Mouse (Mus musculus): ENCODE data around the gene Negr1.

The Negr1 gene

DNA sequence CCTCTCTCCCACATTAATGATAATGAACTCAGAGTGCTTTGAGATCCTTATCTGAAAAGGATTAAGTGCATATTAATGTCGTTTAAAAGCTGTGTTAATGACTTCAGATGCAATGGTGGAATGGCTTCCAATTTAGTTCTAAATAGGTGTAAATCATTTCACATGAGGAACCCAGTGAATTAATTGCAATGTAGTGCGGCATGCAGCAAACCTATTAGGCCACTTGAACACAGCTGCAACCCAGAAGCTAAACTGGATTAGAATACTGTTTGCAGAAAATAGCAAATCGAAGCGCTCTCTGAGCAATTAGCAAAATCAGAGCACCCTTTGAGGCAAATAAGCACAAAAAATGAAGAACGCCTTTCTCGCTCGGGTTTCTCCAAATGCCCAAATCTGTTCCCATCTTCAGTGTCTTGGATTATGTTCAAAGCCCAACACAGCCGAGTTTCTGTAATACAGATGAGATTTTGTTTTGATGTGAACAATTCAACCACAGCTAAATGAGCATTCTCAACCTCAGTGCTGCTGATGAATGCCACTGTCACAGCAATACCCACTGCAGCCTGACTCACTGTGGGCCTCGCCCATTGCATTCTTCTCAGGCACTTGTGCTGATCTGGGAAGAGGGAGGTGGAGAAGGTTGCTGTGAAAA, 342.5 kb downstream of the Negr1 start:
- no peak for DNase-seq (ENCODE audit: low spot score)

DNA sequence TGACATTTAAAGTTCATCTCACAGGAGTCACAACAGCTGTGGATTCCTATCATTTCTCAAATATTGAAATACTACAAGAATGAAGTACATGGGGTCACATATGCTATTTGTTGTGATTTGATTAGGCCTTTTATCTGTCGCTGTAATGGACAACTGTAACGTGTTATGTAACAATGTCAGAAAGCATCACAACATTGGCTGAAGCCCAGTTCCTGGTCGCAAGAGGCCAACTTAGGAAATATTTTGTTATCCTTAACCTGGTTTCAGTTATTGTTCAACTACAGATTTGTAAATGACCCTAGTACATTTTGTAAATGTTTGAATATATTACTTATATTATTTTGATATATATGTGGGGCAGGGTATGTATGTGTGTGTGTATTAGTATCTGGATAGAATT, 351.2 kb downstream of the Negr1 start:
- no peak for DNase-seq (ENCODE audit: low spot score)

DNA sequence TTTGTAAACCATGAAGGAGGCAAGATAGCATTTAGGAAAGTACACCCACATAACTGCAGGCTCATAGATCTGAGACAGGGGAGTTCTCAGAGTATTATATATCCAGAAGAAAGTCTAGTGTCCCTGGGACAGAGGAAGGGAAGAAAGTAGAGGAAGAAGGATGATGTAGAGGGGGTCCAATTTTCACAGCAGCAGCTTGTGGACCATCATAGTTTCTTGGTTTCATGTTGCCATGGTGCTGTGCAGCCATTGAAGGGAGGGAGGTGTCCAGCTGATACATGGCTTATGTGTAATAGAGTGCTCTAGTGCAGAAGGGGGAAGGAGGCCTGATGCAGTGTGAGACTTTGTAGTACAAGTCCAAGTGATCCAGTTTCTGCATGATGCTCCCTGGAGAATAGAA, 359.8 kb downstream of the Negr1 start:
- no peak for DNase-seq (ENCODE audit: low spot score)

DNA sequence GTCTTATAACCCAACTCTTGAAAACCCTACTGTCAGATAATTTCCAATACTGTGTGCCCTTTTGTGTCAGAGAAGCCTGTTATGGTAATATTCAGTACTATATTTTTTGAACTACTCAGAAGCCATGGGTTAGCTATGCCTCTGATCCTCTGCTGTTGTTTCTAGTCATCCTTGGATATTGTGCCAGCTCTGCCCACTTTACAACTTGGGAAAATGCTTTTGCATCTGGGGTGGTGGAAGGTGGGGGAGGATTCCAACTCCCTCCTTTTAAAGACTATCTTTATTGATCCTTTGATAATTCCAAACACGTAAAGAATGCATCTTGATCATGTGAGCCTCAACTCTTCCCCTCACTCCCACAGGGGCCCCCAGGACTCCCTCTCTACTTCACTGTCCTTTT, 361.6 kb downstream of the Negr1 start:
- no peak for DNase-seq (ENCODE audit: low spot score)

DNA sequence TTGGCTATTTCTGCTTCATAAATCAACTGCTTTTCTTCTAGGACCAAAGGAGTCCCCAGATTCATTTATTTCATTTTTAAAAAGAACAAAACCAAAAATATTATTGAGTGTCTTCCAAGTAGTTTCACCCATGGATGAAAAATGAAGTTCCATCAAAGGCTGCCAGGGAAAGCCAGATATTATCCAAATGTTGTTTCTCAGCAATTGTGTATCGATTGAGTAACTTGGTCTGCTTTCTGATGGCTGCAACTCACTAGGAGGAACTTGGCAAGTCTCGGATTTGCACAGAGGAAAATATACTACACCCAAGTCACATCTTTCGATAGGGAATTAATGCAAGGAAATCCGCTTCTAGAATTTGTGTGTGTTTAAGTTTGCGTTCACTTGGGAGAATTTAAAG, 363.5 kb downstream of the Negr1 start:
- DNase-seq (ENCODE audit: low spot score), result no peak

DNA sequence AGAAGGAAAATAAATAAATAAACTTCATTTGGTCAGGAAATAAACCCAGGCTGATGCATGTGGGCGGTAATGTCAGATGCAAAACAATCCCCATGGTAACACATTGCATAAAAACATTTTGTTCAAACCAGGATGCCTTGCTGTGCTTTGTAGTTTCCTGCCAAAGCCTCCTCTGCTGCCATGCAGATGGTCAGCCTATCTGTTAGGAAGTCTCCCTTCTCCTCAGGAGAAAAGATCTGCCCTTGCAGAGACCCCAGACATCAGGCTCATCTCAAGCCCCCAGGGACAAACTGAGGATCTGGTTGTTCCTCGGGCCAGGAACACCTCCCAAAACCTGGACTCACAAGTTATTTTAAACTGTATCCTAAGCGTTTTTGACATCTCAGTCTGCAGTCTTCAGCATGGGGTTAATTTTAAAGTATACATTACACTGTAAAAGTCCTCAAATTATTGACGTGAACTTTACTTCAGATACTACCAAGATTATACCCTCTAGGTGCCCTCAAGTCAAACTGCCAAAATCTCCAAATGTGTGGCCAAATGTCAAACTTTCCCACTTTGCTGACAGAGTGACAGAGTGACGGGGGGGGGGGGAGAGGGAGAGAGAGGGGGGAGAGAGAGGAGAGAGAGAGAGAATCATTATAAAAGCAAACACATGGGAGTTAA, 366.9 kb downstream of the Negr1 start:
- no peak for DNase-seq (ENCODE audit: low spot score)

DNA sequence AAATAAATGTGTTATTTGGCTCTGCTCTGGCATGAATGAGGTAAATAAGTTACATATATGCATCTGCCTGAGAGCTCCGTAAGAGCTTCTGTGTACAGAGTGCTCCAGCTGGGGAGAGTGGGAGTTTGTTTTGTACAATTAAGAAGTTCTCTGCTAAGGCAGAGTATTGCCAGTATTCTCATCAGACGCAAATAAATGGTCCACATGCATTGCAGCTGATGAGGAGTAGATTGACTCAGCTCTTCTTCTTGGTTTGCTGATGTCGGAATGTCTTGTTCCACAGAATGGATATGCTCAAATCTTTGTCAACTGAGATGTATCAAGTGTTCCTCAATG, 367.4 kb downstream of the Negr1 start:
- DNase-seq (ENCODE audit: low spot score), result no peak

DNA sequence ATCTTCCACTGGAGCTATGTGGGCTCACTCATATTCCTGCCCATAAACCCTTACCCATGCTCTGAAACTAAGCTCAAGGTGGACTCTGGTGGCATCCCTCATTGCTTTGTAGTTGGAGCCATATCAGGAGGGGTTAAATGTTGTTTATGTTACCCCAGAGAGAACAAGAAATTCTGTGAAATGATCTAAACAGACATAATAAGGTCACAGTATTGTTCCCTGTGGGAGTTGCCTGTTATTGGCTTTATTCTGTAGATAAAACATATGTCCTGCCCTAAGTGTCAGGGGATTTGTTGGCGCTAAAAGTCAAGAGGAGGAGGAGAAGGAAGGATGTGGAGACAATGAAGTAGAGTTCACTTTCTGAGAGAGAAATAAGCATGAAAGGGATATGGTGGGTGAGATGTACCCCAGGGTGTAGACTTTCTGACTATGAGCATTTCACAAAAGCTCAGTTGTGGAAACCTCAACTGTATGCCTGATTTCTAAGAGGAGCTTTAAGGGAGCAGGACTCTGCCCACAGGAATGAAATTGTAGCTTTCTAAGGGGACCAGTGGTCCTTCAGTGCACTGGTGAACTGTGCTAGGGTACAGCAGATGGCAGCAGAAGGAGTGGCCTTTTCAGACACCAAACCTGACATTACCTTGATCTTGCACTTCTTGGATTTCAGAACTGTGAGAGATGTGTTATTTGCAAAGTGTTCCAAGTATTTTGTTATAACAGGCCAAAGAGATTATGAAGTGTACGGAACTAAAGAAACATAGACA, 368.3 kb downstream of the Negr1 start:
- no peak for DNase-seq (ENCODE audit: low spot score)

DNA sequence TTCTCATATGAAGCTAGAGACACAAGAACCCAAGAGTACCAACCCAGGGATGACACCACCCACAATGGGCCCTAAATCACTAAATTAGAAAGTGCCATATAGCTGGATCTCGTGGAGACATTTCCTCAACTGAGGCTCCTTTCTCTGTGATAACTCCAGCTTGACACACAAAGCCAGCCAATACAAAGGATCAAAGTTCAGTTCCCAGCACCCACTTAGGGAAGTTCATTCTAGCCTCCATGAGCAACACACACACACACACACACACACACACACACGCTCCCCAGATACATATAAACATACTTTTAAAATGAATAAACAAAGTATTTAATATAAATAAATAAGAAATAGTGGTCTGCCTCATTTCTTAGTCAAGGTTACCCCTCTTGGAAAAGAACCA, 369.4 kb downstream of the Negr1 start:
- DNase-seq (ENCODE audit: low spot score), result no peak

DNA sequence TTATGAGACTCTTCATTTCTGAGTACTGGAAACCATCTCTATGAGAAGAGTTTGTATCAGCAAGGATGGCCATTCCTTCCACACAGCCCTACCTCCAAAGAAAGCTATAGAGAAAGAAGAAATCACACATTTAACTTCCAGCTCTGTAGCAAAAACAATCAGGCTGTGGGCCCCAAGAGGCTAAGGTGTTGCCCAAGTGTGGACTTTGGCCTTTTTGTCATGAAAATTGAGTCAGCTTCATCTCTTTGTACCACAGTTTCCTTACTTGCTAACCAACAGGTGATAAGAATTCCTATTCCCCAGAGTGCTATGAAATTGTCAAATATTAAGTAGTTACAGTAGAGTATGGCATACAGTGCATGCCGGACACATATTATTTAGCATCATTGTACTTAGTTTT, 369.9 kb downstream of the Negr1 start:
- no peak for DNase-seq (ENCODE audit: low spot score)

DNA sequence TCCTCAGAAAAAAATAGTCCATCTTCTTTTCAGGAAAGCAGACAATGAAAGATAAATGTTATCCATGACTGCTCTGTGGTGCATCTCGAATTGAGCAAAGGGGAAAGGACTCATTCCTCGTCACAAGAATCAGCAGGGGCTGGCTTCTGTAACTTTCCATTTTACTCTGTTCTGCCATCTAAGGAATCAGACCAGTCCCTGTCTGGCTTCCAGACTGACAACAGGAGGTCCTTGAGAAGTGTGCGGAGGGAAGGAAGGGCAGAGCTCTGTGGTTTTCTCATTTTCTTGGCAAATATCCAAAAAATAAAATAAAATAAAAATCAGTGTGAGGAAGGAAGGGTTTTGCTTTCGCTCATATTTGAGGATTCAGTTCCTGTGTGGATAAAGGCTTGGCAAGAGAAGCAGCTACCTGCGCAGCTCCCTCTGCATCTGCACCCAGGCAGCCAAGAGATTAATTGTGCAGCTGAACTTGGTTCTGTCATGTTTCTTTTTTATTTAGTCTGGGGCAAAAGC, 373.2 kb downstream of the Negr1 start:
- DNase-seq (ENCODE audit: low spot score), result no peak

DNA sequence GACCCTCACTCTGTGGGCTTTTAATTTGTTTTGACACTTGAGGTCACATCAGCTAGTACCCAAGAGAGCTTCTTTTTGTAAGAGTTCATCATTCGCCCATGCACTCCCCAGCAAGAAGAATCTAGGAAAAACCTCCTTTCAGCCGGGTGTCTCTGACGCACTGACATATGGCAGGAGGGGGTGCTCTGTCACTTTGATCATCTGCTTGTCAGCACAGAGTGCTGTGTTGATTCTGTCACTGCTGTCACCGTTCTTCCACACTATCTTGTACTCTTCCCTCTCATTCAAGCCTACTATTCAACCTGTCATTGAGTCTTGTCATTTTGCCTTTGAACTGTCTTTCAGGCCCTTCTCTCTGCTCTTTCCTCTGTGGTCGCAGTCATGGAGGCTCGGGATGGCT, 385.8 kb downstream of the Negr1 start:
- DNase-seq (ENCODE audit: low spot score), result no peak

DNA sequence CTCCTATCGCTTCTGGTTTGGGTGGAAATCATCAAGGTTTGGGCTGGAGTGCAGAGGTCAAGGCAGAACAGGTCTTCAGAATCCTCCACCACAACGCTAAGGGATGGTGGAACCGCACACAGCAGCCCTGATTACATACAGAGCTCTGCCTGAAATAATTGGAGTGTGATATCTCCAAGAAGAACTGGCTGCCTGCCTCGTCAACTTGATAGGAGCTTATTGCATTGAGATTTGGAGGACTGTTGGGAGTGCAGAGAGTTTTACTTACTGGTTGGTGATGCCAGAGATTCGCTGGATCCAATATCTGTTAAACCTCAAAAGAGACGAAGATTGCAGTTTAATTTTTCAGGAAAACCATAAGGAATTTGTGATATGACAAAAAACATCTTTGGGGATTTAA, 391.4 kb downstream of the Negr1 start:
- no peak for DNase-seq (ENCODE audit: low spot score)

DNA sequence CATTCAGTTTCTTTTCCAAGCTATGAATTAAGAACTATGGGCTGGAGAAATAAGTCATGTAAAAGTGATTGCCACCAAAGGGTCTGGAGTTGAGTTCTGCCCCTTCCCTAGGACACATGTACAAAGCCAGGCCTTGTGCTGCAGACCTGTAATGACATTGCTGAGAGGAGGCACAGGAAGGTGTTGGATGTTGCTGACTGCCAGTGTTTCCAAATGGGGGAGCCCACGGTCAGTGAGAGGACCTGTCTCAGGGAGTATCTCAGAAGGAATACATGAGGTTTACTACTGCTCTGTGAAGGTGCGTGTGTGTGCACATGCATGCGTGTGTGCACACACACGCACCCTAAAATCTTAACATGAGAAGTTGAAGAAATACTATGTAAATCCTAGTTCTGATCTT, 393.5 kb downstream of the Negr1 start:
- DNase-seq (ENCODE audit: low spot score), result no peak

DNA sequence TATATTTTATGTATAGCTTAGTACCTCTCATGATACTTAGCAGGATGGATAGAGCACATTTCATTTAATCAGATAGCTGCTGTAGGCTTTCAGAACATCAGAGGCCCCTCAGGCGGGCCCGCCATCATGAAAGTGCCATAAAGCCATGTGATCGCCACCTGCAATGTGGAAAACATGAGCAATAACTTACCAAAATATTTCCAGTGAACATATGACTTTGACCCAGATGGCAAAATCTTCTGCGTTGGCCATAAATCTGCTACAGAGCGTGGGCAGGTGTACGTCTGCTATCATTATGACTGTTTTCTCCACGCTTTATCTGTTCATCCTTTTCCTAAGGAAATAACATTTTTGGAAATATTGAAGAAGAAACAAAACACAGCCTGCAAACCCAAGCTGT, 397.0 kb downstream of the Negr1 start:
- no peak for DNase-seq (ENCODE audit: low spot score)

DNA sequence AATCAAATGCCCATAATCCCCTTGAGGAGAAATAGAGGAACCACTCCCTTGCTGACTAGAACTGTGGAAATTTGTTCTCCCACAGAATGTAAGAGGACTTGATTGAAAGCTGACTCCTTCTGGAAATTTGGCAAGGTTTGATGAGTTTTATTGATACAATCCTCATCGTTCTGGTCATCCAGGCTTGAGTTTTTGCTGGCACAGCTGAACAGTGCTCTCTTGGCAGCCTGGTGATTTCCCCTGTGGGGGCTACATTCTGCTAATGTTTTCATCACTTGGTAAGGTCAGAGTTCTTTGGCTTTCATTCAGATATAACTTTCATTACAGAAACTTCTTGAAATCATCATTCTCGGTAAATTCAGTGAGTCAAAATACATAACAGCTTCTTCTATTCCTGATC, 407.2 kb downstream of the Negr1 start:
- DNase-seq (ENCODE audit: low spot score), result no peak

DNA sequence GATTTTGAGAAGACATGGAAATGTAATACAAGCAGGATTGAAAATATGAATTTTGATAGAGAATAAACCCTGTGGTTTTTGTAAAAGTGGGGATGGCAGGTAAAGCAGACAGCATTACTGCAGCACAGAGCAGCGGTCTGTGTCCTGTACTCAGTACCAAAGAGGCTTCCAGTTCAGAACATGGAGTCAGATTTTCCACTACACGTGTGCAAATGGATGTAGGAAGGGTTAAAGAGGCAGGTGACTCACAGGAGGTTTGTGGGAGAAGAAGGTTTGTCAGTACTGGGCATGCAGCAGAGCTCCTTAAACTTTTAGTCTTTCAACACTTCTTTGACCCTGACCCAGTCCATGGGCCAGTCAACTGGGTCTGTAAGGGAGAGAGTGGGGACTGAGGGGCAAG, 409.5 kb downstream of the Negr1 start:
- DNase-seq (ENCODE audit: low spot score), result no peak

DNA sequence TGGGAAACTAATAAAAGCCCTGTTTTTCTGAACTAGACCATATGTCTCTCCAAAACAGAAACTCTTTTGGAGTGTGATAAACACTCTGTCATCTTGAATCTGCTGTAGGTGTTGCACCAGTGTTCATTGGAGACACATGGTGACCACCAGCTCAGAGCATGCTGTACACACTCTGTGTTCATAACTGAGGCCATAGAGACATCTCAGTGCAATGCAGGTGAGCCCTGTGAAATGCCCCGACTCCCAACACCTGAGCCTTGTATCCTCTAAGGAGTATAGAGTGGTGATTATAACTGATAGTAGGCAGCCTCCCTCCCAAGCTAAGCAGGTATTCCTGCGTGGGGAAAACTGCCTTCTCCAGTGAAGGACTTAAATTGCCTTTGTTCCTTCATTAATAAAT, 415.2 kb downstream of the Negr1 start:
- DNase-seq (ENCODE audit: low spot score), result no peak

DNA sequence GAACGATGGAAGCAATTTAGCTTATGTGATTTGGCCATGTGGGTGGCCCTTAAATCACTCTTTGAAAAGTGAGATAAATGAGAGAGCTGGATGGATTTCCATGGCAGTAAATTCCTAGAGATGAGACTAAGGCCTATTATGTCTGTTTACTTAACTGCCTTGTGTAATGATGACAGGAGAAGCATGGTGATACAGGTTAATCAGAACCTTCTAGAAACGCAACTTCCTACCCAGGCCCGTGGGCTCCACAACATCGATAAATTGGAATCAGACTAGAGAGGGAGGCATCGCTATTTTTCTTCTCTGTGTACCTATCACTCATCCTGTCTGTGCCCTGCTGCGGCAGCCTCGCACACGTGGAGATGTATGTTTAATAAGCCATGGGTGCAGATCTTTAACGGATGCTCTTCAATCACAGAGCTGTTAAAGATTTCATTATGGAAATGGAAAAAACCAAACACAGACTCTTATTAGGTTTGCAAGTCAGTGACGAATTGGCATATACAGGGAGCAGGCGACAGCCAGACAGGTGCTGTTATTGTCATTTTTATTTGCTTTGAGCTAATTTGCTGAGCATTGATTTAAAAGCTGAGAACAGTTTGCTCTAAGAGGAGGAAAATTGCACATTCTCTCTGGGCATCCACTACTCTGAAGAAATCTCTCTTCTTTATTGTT, 418.6 kb downstream of the Negr1 start:
- no peak for DNase-seq (ENCODE audit: low spot score)

DNA sequence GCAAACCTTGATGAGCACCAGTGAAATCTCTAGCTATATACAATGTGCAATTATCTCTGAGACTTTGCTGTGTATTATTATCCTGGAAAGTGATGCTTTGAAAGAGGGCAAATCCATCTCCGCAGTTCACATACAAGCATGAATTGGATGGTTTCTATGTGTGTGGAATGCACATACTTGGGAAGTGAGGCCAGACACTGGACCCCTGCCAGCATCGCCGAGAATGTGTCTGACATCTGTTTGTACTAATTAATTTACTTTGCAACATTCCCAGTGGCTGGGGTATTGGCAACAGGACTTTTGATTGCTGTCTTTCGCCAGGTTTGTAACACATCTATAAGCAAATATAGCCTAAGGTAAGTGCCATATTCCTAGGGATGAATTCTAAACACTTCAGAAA, 420.5 kb downstream of the Negr1 start:
- no peak for DNase-seq (ENCODE audit: low spot score)

DNA sequence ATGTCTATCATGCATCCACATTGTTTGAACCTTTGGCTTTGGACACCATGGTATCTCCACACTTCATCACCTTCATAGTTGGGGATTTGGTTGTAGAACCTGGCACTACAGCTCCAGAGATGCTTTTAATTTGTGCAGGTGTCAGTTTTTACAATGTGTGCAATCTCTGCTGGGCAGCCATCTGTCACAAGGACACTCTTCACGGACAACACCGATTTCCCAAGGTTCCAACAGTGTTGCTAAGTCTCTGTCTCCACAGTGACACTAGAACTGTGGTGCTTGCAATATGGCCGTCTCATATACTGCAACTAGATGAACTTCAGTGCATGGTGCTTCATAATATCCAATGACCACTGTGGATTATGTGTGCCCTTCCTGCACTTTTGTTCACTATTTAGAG, 425.5 kb downstream of the Negr1 start:
- no peak for DNase-seq (ENCODE audit: low spot score)

DNA sequence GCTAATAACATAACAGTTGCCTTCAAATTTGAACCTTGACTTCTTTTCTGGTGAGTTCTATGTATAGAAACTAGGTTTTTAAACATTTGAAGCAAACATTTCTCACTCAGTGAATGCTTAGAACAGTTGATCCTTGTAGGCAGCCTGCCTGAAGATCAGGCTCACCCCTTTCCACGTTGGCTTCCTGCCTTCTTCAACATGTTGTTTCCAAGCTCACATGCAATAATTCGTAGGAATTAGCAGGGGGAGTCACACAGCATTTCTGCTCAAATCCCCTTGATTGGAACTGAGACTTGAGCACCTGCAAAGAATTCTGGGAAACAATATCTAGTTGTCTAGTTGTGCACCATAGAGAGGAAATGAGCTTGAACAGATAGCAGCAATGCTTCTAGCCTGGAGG, 430.6 kb downstream of the Negr1 start:
- no peak for DNase-seq (ENCODE audit: low spot score)

DNA sequence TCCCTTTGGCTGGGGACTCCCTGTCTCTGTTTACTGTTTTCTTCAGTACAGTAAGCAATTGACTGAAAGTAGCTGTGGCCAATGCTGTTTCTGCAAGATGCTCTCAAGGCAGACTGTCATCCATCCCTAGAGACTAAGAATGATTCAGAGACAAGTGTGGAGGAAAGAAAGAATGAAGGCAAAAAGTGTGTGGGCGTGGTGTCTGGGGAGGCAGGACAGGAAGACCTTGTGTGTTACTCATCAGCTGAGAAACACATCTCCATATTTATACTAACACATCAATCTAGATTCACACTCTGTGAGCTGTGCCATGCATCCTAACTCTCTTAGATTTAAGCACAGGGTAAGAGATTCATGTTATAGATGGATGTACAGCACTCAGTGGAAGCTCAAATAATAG, 431.2 kb downstream of the Negr1 start:
- no peak for DNase-seq (ENCODE audit: low spot score)

All from urinary bladder, postnatal 25 days (tissue).